Mouse (Mus musculus) forebrain, embryonic 13.5 days (tissue): ENCODE measurements around the gene Rpap3. TPM values are rescaled to one million over a fixed set of nuclear protein-coding genes. Genes with fewer than 3 reads are reported as not detected.

Experiments used
- ATAC-seq: fragments of 200-750 bp; cut with Nextera tagmentation; 2 replicates; pipeline ENCODE4 v1.8.0; 2017
- H3K27ac ChIP-seq: fragments of 300-500 bp; sonication (generic); 2 replicates; pipeline ENCODE4 v1.5.1; 2015; ENCODE audit warnings: inconsistent platforms, mild to moderate bottlenecking, moderate library complexity
- H3K27me3 ChIP-seq: fragments of 300-500 bp; sonication (generic); 2 replicates; pipeline ENCODE4 v1.6.1; 2015; ENCODE audit warnings: mild to moderate bottlenecking, inconsistent platforms
- H3K36me3 ChIP-seq: fragments of 300-500 bp; sonication (generic); 2 replicates; pipeline ENCODE4 v1.6.1; 2015; ENCODE audit warnings: mild to moderate bottlenecking, inconsistent platforms; ENCODE audit not compliant: poor library complexity, severe bottlenecking
- H3K4me1 ChIP-seq: fragments of 300-500 bp; sonication (generic); 2 replicates; pipeline ENCODE4 v1.6.1; 2015; ENCODE audit warnings: inconsistent platforms
- H3K4me2 ChIP-seq: fragments of 300-500 bp; sonication (generic); 2 replicates; pipeline ENCODE4 v1.6.1; 2015; ENCODE audit warnings: inconsistent platforms, mild to moderate bottlenecking, moderate library complexity
- H3K4me3 ChIP-seq: fragments of 300-500 bp; sonication (generic); 2 replicates; pipeline ENCODE4 v1.5.1; 2015; ENCODE audit warnings: mild to moderate bottlenecking, inconsistent platforms
- H3K9ac ChIP-seq: fragments of 300-500 bp; sonication (generic); 2 replicates; pipeline ENCODE4 v1.6.1; 2015; ENCODE audit warnings: mild to moderate bottlenecking, inconsistent platforms
- H3K9me3 ChIP-seq: fragments of 300-500 bp; sonication (generic); replicated peaks from 2 replicates; pipeline ENCODE4 v1.6.1; 2016; ENCODE audit warnings: inconsistent platforms
- WGBS: fragments of 180-500 bp; shearing (Covaris S2); methylation state at CpG from one replicate; pipeline ENCODE4 v1.1.7; 2015; 5-methylcytosine and 5-hydroxymethylcytosine counted together
- polyA plus RNA-seq: library from polyadenylated mRNA; unstranded; fragments of >200 nt; fragmentation: Nextera tagmentation; extraction: Ambion mirVana; gene quantifications from 2 replicates; pipeline ENCODE4 v1.2.1, GENCODE M21; 2015

The Rpap3 gene
- polyA plus RNA-seq, 1 experiment from 2014 or later: 32.7 TPM

- H3K9ac ChIP-seq: no peak overlapping the region
- no peak overlapping the region for H3K4me2 ChIP-seq
- no peaks in the 10 kb centered on the region for H3K36me3 ChIP-seq
- H3K9me3 ChIP-seq: no peaks in the 10 kb centered on the region
- no peaks in the 10 kb centered on the region for H3K27me3 ChIP-seq
- H3K4me1 ChIP-seq: peaks cover 25% of the 10 kb centered on the region
- no peak overlapping the region for H3K4me3 ChIP-seq
- WGBS: 90% methylated on average over 10 of the region's 10 CpGs
- H3K27ac ChIP-seq: no peak overlapping the region
- no peak for ATAC-seq
Observed at GRCm38 (mm10) chr15:97746278-97746677, 40.7 kb upstream of the Rpap3 start.

- H3K9me3 ChIP-seq: no peaks in the 10 kb centered on the region
- H3K4me3 ChIP-seq: no peak overlapping the region
- WGBS: 78% methylated on average over 10 of the region's 10 CpGs
- H3K4me1 ChIP-seq: peaks cover 18% of the 10 kb centered on the region
- no peaks in the 10 kb centered on the region for H3K27me3 ChIP-seq
- ATAC-seq: no peak
- no peak overlapping the region for H3K27ac ChIP-seq
- no peak overlapping the region for H3K9ac ChIP-seq
- H3K36me3 ChIP-seq: no peaks in the 10 kb centered on the region
- H3K4me2 ChIP-seq: no peak overlapping the region
Observed at GRCm38 (mm10) chr15:97745331-97745730, 39.7 kb upstream of the Rpap3 start.

GRCm38 (mm10) chr15:97744930-97745329 is 39.3 kb upstream of the Rpap3 start:
- H3K4me2 ChIP-seq: no peak overlapping the region
- 69% methylated on average over 10 of the region's 10 CpGs for WGBS
- no peaks in the 10 kb centered on the region for H3K27me3 ChIP-seq
- no peak overlapping the region for H3K27ac ChIP-seq
- H3K4me3 ChIP-seq: no peak overlapping the region
- H3K36me3 ChIP-seq: no peaks in the 10 kb centered on the region
- ATAC-seq: no peak
- no peak overlapping the region for H3K9ac ChIP-seq
- H3K4me1 ChIP-seq: peaks cover 14% of the 10 kb centered on the region
- H3K9me3 ChIP-seq: no peaks in the 10 kb centered on the region

GRCm38 (mm10) chr15:97743961-97744525 is 38.4 kb upstream of the Rpap3 start:
- Histone ChIP-seq H3K4me2 (no peak overlapping the region), H3K4me3 (no peak overlapping the region), H3K9me3 (no peaks in the 10 kb centered on the region), H3K27me3 (no peaks in the 10 kb centered on the region), H3K9ac (no peak overlapping the region), H3K27ac (no peak overlapping the region), H3K36me3 (no peaks in the 10 kb centered on the region), H3K4me1 (peaks cover 12% of the 10 kb centered on the region; the same call in 1 of the 2 replicates)
- 79% methylated on average over 12 of the region's 12 CpGs for WGBS
- ATAC-seq: no peak

GRCm38 (mm10) chr15:97743210-97743609 is 37.6 kb upstream of the Rpap3 start:
- Histone ChIP-seq H3K27me3 (no peaks in the 10 kb centered on the region), H3K4me2 (no peak overlapping the region), H3K4me1 (peaks cover 8% of the 10 kb centered on the region; the same call in 1 of the 2 replicates), H3K36me3 (no peaks in the 10 kb centered on the region), H3K4me3 (no peak overlapping the region), H3K27ac (no peak overlapping the region), H3K9ac (no peak overlapping the region), H3K9me3 (no peaks in the 10 kb centered on the region)
- 87% methylated on average over 5 of the region's 5 CpGs for WGBS
- no peak for ATAC-seq

- Histone ChIP-seq H3K27ac (no peak overlapping the region), H3K9me3 (no peaks in the 10 kb centered on the region), H3K4me2 (no peak overlapping the region), H3K9ac (no peak overlapping the region), H3K4me3 (no peak overlapping the region), H3K4me1 (peaks cover 6% of the 10 kb centered on the region; the same call in 1 of the 2 replicates), H3K27me3 (no peaks in the 10 kb centered on the region), H3K36me3 (no peaks in the 10 kb centered on the region)
- 56% methylated on average over 4 of the region's 4 CpGs for WGBS
- ATAC-seq: no peak
Observed at GRCm38 (mm10) chr15:97742600-97742999, 37.0 kb upstream of the Rpap3 start.

GRCm38 (mm10) chr15:97742074-97742473 is 36.4 kb upstream of the Rpap3 start:
- no peak for ATAC-seq
- WGBS: 70% methylated on average over 7 of the region's 7 CpGs
- Histone ChIP-seq H3K9me3 (no peaks in the 10 kb centered on the region), H3K4me2 (no peak overlapping the region), H3K27ac (0 out of 2 replicates have a peak overlapping the region, but pooled peaks have one; percentile 8), H3K4me3 (no peak overlapping the region), H3K27me3 (no peaks in the 10 kb centered on the region), H3K4me1 (peaks cover 6% of the 10 kb centered on the region; the same call in 1 of the 2 replicates), H3K36me3 (no peaks in the 10 kb centered on the region), H3K9ac (no peak overlapping the region)

- Histone ChIP-seq H3K36me3 (no peaks in the 10 kb centered on the region), H3K4me2 (no peak overlapping the region), H3K4me1 (peaks cover 6% of the 10 kb centered on the region; the same call in 1 of the 2 replicates), H3K9ac (no peak overlapping the region), H3K27ac (peak overlapping the region; percentile 8; the same call in 1 of the 2 replicates), H3K4me3 (no peak overlapping the region), H3K9me3 (no peaks in the 10 kb centered on the region), H3K27me3 (no peaks in the 10 kb centered on the region)
- ATAC-seq: no peak
- WGBS: 84% methylated on average over 12 of the region's 12 CpGs
Observed at GRCm38 (mm10) chr15:97741662-97742061, 36.0 kb upstream of the Rpap3 start.

- Histone ChIP-seq H3K9ac (no peak overlapping the region), H3K27me3 (no peaks in the 10 kb centered on the region), H3K9me3 (no peaks in the 10 kb centered on the region), H3K4me2 (no peak overlapping the region), H3K4me3 (no peak overlapping the region), H3K27ac (no peak overlapping the region), H3K36me3 (no peaks in the 10 kb centered on the region), H3K4me1 (peaks cover 6% of the 10 kb centered on the region; the same call in 1 of the 2 replicates)
- no peak for ATAC-seq
- WGBS: 87% methylated on average over 9 of the region's 9 CpGs
Observed at GRCm38 (mm10) chr15:97740283-97740732, 34.7 kb upstream of the Rpap3 start.

GRCm38 (mm10) chr15:97738923-97739322 is 33.3 kb upstream of the Rpap3 start:
- H3K4me3 ChIP-seq: no peak overlapping the region
- 91% methylated on average over 7 of the region's 7 CpGs for WGBS
- no peaks in the 10 kb centered on the region for H3K36me3 ChIP-seq
- H3K9ac ChIP-seq: no peak overlapping the region
- no peak overlapping the region for H3K27ac ChIP-seq
- H3K9me3 ChIP-seq: no peaks in the 10 kb centered on the region
- peaks cover 3% of the 10 kb centered on the region; the same call in 1 of the 2 replicates for H3K4me1 ChIP-seq
- H3K4me2 ChIP-seq: no peak overlapping the region
- H3K27me3 ChIP-seq: no peaks in the 10 kb centered on the region
- ATAC-seq: no peak

GRCm38 (mm10) chr15:97731988-97732387 is 26.4 kb upstream of the Rpap3 start:
- no peak overlapping the region for H3K27ac ChIP-seq
- H3K4me2 ChIP-seq: no peak overlapping the region
- ATAC-seq: no peak
- H3K9ac ChIP-seq: no peak overlapping the region
- no peaks in the 10 kb centered on the region for H3K27me3 ChIP-seq
- H3K36me3 ChIP-seq: no peaks in the 10 kb centered on the region
- H3K9me3 ChIP-seq: no peaks in the 10 kb centered on the region
- 92% methylated on average over 11 of the region's 11 CpGs for WGBS
- H3K4me1 ChIP-seq: no peaks in the 10 kb centered on the region
- no peak overlapping the region for H3K4me3 ChIP-seq

GRCm38 (mm10) chr15:97731111-97731510 is 25.5 kb upstream of the Rpap3 start, which contains the start of gene Endou:
TSS of gene Endou (minus strand) at chr15:97731339.
- Histone ChIP-seq H3K9ac (no peak within 1 kb of the TSS), H3K4me1 (no peaks in the 10 kb centered on the region), H3K4me2 (no peak within 1 kb of the TSS), H3K27me3 (no peaks in the 10 kb centered on the region), H3K9me3 (no peaks in the 10 kb centered on the region), H3K36me3 (no peaks in the 10 kb centered on the region), H3K4me3 (no peak within 1 kb of the TSS), H3K27ac (no peak within 1 kb of the TSS)
- 95% methylated on average over 8 of the region's 8 CpGs for WGBS
- ATAC-seq: no peak

- no peak for ATAC-seq
- no peaks in the 10 kb centered on the region for H3K9me3 ChIP-seq
- H3K4me2 ChIP-seq: no peak overlapping the region
- no peak overlapping the region for H3K9ac ChIP-seq
- no peak overlapping the region for H3K4me3 ChIP-seq
- H3K36me3 ChIP-seq: no peaks in the 10 kb centered on the region
- H3K27ac ChIP-seq: no peak overlapping the region
- no peaks in the 10 kb centered on the region for H3K27me3 ChIP-seq
- H3K4me1 ChIP-seq: no peaks in the 10 kb centered on the region
- 62% methylated on average over 6 of the region's 6 CpGs for WGBS
Observed at GRCm38 (mm10) chr15:97730365-97730764, 24.7 kb upstream of the Rpap3 start.
